Mouse (Mus musculus): ENCODE measurements at regions not wholly inside any gene's neighbourhood (a gene's known extent, or its start where the extent isn't known, plus 50 kb on each side); places are given as distances from the start of the nearest gene placed in this dataset.

DNA sequence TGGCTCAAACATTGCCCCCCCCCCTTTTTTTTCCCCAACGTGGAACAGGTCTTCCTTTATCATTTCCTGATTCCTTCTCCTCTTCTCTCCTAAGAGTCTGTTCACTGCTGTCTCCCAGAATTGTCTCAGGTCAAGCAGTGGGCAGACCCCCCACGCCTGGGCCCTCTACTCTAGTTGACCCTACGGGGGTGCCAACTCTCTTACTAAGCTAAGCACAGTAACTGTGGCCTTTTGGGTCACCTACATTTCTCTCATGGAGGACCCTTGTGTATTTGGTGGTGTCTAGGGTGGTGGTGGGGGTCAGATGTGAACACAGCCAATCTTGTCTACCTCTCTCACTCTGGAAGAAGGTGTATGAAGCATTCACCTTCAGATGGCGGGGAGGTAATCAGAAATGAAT, 64.8 kb upstream of the Elk3 start:
- TF ChIP-seq CTCF (IDR thresholded peaks at IDR 0.05; ENCODE audit: low read depth, low read length) (no peak), POLR2A (IDR thresholded peaks at IDR 0.05; ENCODE audit: insufficient read depth, low read length) (no peak)
- H3K4me1 ChIP-seq (ENCODE audit: control insufficient read depth, insufficient read depth, low read length) = no peaks in the 10 kb centered on the region
- H3K9me3 ChIP-seq (replicated peaks; ENCODE audit: control insufficient read depth, insufficient read depth, low read length, poor library complexity, severe bottlenecking) = peaks cover 4% of the 10 kb centered on the region; the same call in 1 of the 2 replicates
- no peaks in the 10 kb centered on the region for H3K27me3 ChIP-seq (ENCODE audit: control insufficient read depth, insufficient read depth, low read length, poor library complexity, severe bottlenecking)
- no peak overlapping the region for H3K9ac ChIP-seq (ENCODE audit: low read depth, poor library complexity, severe bottlenecking)
- no peak overlapping the region for H3K4me3 ChIP-seq (ENCODE audit: low read depth, low read length)
- no peaks in the 10 kb centered on the region for H3K36me3 ChIP-seq (ENCODE audit: control insufficient read depth, insufficient read depth, low read length, poor library complexity, severe bottlenecking)
- no peak overlapping the region for H3K27ac ChIP-seq (ENCODE audit: insufficient read depth, low read length)

DNA sequence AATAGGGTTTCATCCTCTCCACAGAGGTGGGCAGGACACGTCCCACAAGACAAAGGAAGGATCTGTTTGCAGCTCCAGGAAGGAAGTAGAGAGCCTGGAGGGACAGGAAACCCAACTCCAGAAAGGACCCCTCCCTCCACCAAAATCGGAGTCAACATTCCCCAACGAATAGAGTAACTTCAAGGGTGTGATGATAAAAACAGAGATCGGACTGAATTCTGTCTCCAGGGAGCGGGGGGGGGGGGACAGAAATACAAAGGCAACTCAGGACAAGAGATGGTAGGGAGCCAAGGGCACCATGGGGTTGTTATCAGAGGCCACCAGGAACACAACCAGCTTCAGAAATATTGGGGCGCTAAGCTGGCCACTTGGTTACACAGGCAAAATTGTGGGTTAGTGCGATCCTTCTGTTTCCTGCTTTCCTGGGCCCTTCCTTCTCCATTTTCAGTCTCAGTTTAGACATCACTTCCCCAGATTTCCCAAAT, 65.6 kb upstream of the Elk3 start:
- no peak for TF ChIP-seq POLR2A (IDR thresholded peaks at IDR 0.05; ENCODE audit: insufficient read depth, low read length)
- no peak for TF ChIP-seq CTCF (IDR thresholded peaks at IDR 0.05; ENCODE audit: low read depth, low read length)
- no peak for TF ChIP-seq EP300 (IDR thresholded peaks at IDR 0.05; ENCODE audit: insufficient read depth, low read depth, low read length)
- no peak overlapping the region for H3K27ac ChIP-seq (ENCODE audit: insufficient read depth, low read length)
- no peaks in the 10 kb centered on the region for H3K36me3 ChIP-seq (ENCODE audit: control insufficient read depth, insufficient read depth, low read length, poor library complexity, severe bottlenecking)

DNA sequence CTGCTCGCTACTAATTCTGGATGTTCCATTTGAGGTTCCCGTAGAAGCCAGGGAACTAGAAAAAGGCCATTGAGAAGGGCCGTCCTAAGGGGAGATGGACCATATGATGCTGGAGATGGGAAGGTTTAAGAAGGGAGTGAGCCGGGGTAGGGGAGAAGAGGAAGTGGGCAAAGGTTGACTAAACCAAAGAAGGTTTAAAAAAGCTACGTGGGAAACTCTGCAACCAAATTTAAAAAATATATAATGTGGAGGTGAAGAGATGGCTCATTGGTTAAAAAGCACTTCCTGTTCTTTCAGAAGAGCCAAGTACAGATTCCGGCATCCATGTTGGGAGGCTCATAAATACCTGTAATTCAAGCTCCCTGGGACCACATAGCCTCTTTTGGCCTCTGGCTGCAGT, 63.9 kb upstream of the Lta4h start:
- TF ChIP-seq CTCF (IDR thresholded peaks at IDR 0.05; ENCODE audit: low read depth, low read length) = no peak
- TF ChIP-seq POLR2A (IDR thresholded peaks at IDR 0.05; ENCODE audit: insufficient read depth, low read length) = no peak
- no peak for TF ChIP-seq EP300 (IDR thresholded peaks at IDR 0.05; ENCODE audit: insufficient read depth, low read depth, low read length)
- Histone ChIP-seq H3K4me3 (ENCODE audit: low read depth, low read length) (no peak overlapping the region), H3K36me3 (ENCODE audit: control insufficient read depth, insufficient read depth, low read length, poor library complexity, severe bottlenecking) (no peaks in the 10 kb centered on the region), H3K27me3 (ENCODE audit: control insufficient read depth, insufficient read depth, low read length, poor library complexity, severe bottlenecking) (no peaks in the 10 kb centered on the region), H3K4me1 (ENCODE audit: control insufficient read depth, insufficient read depth, low read length) (no peaks in the 10 kb centered on the region), H3K27ac (ENCODE audit: insufficient read depth, low read length) (no peak overlapping the region), H3K9me3 (replicated peaks; ENCODE audit: control insufficient read depth, insufficient read depth, low read length, poor library complexity, severe bottlenecking) (no peaks in the 10 kb centered on the region), H3K9ac (ENCODE audit: low read depth, poor library complexity, severe bottlenecking) (no peak overlapping the region)

More for the DNA sequence above, 65.6 kb upstream of the Elk3 start:
- H3K9me3 ChIP-seq (replicated peaks; ENCODE audit: control insufficient read depth, insufficient read depth, low read length, poor library complexity, severe bottlenecking) = peaks cover 4% of the 10 kb centered on the region; the same call in 1 of the 2 replicates
- H3K4me3 ChIP-seq (ENCODE audit: low read depth, low read length) = no peak overlapping the region
- no peaks in the 10 kb centered on the region for H3K27me3 ChIP-seq (ENCODE audit: control insufficient read depth, insufficient read depth, low read length, poor library complexity, severe bottlenecking)
- no peak overlapping the region for H3K9ac ChIP-seq (ENCODE audit: low read depth, poor library complexity, severe bottlenecking)
- no peaks in the 10 kb centered on the region for H3K4me1 ChIP-seq (ENCODE audit: control insufficient read depth, insufficient read depth, low read length)

DNA sequence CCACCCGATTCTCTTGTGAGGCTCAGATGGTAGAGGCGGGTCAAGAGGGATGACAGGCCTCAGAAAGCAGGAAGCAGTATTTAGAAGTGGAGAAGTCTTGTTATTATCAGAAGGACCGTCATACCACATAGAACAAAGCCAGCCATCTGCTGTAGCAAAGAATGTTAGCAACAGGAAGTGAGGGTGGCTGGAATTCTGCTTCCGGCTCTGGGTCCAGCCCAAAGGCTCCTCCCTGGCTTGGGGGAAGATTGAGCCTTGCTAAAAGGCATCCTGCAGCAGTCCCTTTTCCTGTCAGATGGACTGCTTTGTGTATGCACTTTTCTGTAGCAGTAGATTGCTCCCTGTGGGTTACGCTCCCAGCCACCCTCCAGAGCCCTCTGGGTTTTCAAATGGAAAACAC, 61.9 kb upstream of the Lta4h start:
- no peaks in the 10 kb centered on the region for H3K27me3 ChIP-seq (ENCODE audit: control insufficient read depth, insufficient read depth, low read length, poor library complexity, severe bottlenecking)
- H3K4me3 ChIP-seq (ENCODE audit: low read depth, low read length) = no peak overlapping the region
- no peaks in the 10 kb centered on the region for H3K4me1 ChIP-seq (ENCODE audit: control insufficient read depth, insufficient read depth, low read length)
- H3K27ac ChIP-seq (ENCODE audit: insufficient read depth, low read length) = no peak overlapping the region
- no peak overlapping the region for H3K9ac ChIP-seq (ENCODE audit: low read depth, poor library complexity, severe bottlenecking)
- H3K9me3 ChIP-seq (replicated peaks; ENCODE audit: control insufficient read depth, insufficient read depth, low read length, poor library complexity, severe bottlenecking) = no peaks in the 10 kb centered on the region
- TF ChIP-seq POLR2A (IDR thresholded peaks at IDR 0.05; ENCODE audit: insufficient read depth, low read length) (no peak), EP300 (IDR thresholded peaks at IDR 0.05; ENCODE audit: insufficient read depth, low read depth, low read length) (no peak), CTCF (IDR thresholded peaks at IDR 0.05; ENCODE audit: low read depth, low read length) (no peak)
- H3K36me3 ChIP-seq (ENCODE audit: control insufficient read depth, insufficient read depth, low read length, poor library complexity, severe bottlenecking) = no peaks in the 10 kb centered on the region

DNA sequence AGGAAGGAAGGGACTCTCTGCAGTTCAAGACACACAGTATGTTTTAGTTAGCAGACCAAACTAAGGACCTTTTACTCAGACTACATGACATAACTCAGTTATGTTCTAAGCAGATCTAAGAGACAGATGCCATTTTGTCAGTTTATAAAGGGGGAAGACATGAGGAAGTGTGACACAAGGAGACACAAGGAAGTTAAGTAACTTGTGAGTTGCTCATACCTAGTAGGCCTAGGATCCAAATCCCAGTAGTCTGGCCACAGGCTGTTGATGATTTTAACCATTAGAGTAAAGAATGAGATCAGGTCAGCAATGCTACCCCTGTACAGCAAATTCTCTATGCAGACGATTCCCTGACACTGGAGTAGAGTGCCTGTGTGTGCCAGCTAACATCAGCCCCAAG, 59.3 kb upstream of the Lta4h start:
- H3K27me3 ChIP-seq (ENCODE audit: control insufficient read depth, insufficient read depth, low read length, poor library complexity, severe bottlenecking) = no peaks in the 10 kb centered on the region
- H3K27ac ChIP-seq (ENCODE audit: insufficient read depth, low read length) = no peak overlapping the region
- H3K4me3 ChIP-seq (ENCODE audit: low read depth, low read length) = no peak overlapping the region
- H3K4me1 ChIP-seq (ENCODE audit: control insufficient read depth, insufficient read depth, low read length) = no peaks in the 10 kb centered on the region
- H3K36me3 ChIP-seq (ENCODE audit: control insufficient read depth, insufficient read depth, low read length, poor library complexity, severe bottlenecking) = no peaks in the 10 kb centered on the region
- H3K9me3 ChIP-seq (replicated peaks; ENCODE audit: control insufficient read depth, insufficient read depth, low read length, poor library complexity, severe bottlenecking) = no peaks in the 10 kb centered on the region
- TF ChIP-seq POLR2A (IDR thresholded peaks at IDR 0.05; ENCODE audit: insufficient read depth, low read length) = no peak
- no peak for TF ChIP-seq CTCF (IDR thresholded peaks at IDR 0.05; ENCODE audit: low read depth, low read length)
- TF ChIP-seq EP300 (IDR thresholded peaks at IDR 0.05; ENCODE audit: insufficient read depth, low read depth, low read length) = no peak
- H3K9ac ChIP-seq (ENCODE audit: low read depth, poor library complexity, severe bottlenecking) = no peak overlapping the region

DNA sequence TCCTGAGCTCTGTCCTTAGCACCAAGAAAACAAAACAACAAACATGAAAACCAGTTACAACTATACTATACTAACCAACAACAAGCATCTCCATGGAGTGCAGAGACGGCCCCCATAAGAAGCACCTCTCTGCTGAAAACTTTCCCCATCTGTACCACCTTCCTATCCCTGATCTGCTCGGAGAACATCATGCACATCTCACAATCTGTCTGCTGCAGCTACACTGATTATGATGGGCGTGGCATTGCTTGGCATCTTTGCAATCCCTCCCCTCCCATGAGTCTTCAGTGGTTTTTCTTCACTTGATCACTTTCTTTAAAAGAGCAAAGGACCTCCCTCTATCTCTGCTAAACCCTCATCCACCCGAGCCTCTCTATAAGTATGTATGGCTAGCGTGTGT, 55.5 kb upstream of the Lta4h start:
- Histone ChIP-seq H3K36me3 (ENCODE audit: control insufficient read depth, insufficient read depth, low read length, poor library complexity, severe bottlenecking) (no peaks in the 10 kb centered on the region), H3K27ac (ENCODE audit: insufficient read depth, low read length) (no peak overlapping the region), H3K9me3 (replicated peaks; ENCODE audit: control insufficient read depth, insufficient read depth, low read length, poor library complexity, severe bottlenecking) (no peaks in the 10 kb centered on the region), H3K4me1 (ENCODE audit: control insufficient read depth, insufficient read depth, low read length) (no peaks in the 10 kb centered on the region), H3K27me3 (ENCODE audit: control insufficient read depth, insufficient read depth, low read length, poor library complexity, severe bottlenecking) (no peaks in the 10 kb centered on the region), H3K4me3 (ENCODE audit: low read depth, low read length) (no peak overlapping the region), H3K9ac (ENCODE audit: low read depth, poor library complexity, severe bottlenecking) (no peak overlapping the region)
- TF ChIP-seq POLR2A (IDR thresholded peaks at IDR 0.05; ENCODE audit: insufficient read depth, low read length) (no peak), EP300 (IDR thresholded peaks at IDR 0.05; ENCODE audit: insufficient read depth, low read depth, low read length) (no peak), CTCF (IDR thresholded peaks at IDR 0.05; ENCODE audit: low read depth, low read length) (no peak)

Measured in ES-Bruce4 (cell line).